ENCODE assay signal across 27 mouse cellular contexts in the genomic region with DNA sequence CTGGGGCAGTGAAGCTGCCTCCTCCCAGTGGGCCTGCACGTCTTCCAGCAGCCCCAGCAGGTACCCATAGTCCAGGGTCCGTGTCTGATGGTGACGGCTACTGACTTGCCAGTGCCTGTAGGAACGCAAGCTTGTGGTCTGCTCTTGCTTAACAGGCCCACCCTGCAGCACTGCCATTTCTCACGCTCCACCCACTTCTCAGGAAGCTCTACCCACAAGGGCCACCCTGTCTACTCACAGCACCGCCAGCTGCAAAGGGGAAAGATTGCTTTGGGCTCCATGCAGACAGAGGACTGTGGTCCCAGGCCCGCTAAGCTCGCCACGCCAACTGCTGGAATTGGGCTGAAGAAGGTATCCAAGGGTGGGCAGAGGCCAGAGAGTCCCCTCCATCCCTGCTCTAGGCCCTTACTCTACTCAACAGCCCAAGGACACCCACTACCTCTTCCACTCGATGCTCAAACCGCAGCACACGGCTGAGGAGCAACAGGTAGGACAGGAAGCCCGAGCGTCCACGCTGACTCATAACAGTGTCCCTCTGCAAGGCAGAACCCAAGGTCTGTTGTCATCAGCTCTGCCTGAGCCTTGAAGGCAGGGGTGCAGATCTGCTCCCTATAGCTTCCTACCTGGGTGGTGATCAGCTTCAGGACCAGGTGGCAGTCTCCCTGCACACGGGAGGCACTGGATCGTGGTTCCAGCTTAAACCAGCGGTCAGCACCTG. TPM values are rescaled to one million over a fixed set of nuclear protein-coding genes. Genes with fewer than 3 reads are reported as not detected.
DNase-seq lines count a peak whose midpoint lies in the region; ATAC-seq lines count a peak whose summit lies in the region.
"Had no signal": no experiment of that assay in that cellular context is flagged by ENCODE, and none has a peak within 500 bp of the region (broad histone marks: within the 10 kb centered on the region; RNA-seq: fewer than 3 reads in every experiment).

No protein-coding gene starts in this region.

- H3K9ac ChIP-seq in liver, embryonic 15.5 days = no peak overlapping the region
- H3K9ac ChIP-seq in liver, embryonic 12.5 days = no peak overlapping the region
- H3K9ac ChIP-seq: limb, embryonic 15.5 days; lung, embryonic 14.5 days; neural tube, embryonic 13.5 days had no signal

- no peaks in the 10 kb centered on the region for H3K9me3 ChIP-seq in liver, embryonic 15.5 days (replicated peaks)
- H3K9me3 ChIP-seq in liver, embryonic 12.5 days (replicated peaks) = no peaks in the 10 kb centered on the region
- H3K9me3 ChIP-seq: embryonic facial prominence, embryonic 10.5 days; limb, embryonic 15.5 days; neural tube, embryonic 13.5 days had no signal

- no peak for ATAC-seq in liver, embryonic 15.5 days (ENCODE audit: insufficient read depth)
- ATAC-seq in liver, embryonic 12.5 days = no peak
- ATAC-seq in granulocyte monocyte progenitor cell, adult 5-6 weeks (replicated peaks; ENCODE audit: poor library complexity, severe bottlenecking) = peak; percentile 93
- ATAC-seq in cerebellum, adult (ENCODE audit: insufficient number of reproducible peaks, low FRiP score, low TSS enrichment) = no peak
- ATAC-seq: forebrain, embryonic 14.5 days; hindbrain, postnatal 0 days; Patski had no signal

- no peaks in the 10 kb centered on the region for H3K4me1 ChIP-seq in liver, embryonic 15.5 days (replicated peaks)
- no peaks in the 10 kb centered on the region for H3K4me1 ChIP-seq in liver, embryonic 12.5 days

- WGBS in liver, embryonic 15.5 days (ENCODE audit: insufficient replicate concordance) = 38% methylated on average over 18 of the region's 18 CpGs
- WGBS in liver, embryonic 12.5 days (ENCODE audit: insufficient replicate concordance) = 48% methylated on average over 18 of the region's 18 CpGs

- no peak overlapping the region for H3K27ac ChIP-seq in liver, embryonic 15.5 days (replicated peaks)
- H3K27ac ChIP-seq in liver, embryonic 12.5 days = no peak overlapping the region
- H3K27ac ChIP-seq: embryonic facial prominence, embryonic 10.5 days; hindbrain, postnatal 0 days; limb, embryonic 15.5 days; neural tube, embryonic 13.5 days had no signal

- peaks cover 33% of the 10 kb centered on the region for H3K27me3 ChIP-seq in liver, embryonic 15.5 days
- peaks cover 57% of the 10 kb centered on the region for H3K27me3 ChIP-seq in liver, embryonic 12.5 days (replicated peaks)
- H3K27me3 ChIP-seq: neural tube, embryonic 13.5 days; Patski had no signal

- DNase-seq in CD4-positive helper T cell, adult 2 months (ENCODE audit: low read depth, low spot score) = peak; percentile 62
- DNase-seq in natural killer cell, adult 2 months (ENCODE audit: low spot score in 2 of 2) = peak; percentile 61 to 79
- no peak for DNase-seq in right cerebral cortex, postnatal 14 days
- no peak for DNase-seq in right cerebral cortex, adult 2 months (ENCODE audit: low spot score in 2 of 2)
- DNase-seq: cerebellum, adult 11-12 months; cerebellum, postnatal 25 days; heart, postnatal 4 days; kidney, adult 8-10 months; kidney, postnatal 4 days; lung, embryonic 14.5 days; lung, postnatal 4 days; right cerebral cortex, postnatal 4 days had no signal

- no peak overlapping the region for H3K4me3 ChIP-seq in liver, embryonic 15.5 days (replicated peaks)
- no peak overlapping the region for H3K4me3 ChIP-seq in liver, embryonic 12.5 days
- H3K4me3 ChIP-seq: embryonic facial prominence, embryonic 10.5 days; erythroblast, embryonic 14.5 days; limb, embryonic 15.5 days; neural tube, embryonic 13.5 days had no signal

- peak overlapping the region; percentile 13; the same call in 1 of the 2 replicates for H3K4me2 ChIP-seq in liver, embryonic 15.5 days
- H3K4me2 ChIP-seq in liver, embryonic 12.5 days = no peak overlapping the region
- H3K4me2 ChIP-seq: heart, embryonic 11.5 days; limb, embryonic 15.5 days; lung, embryonic 14.5 days; neural tube, embryonic 13.5 days had no signal

- peaks cover 15% of the 10 kb centered on the region for H3K36me3 ChIP-seq in liver, embryonic 15.5 days (replicated peaks)
- peaks cover 18% of the 10 kb centered on the region for H3K36me3 ChIP-seq in liver, embryonic 12.5 days

RNA-seq across cellular contexts. Expression of gene Baiap3, which starts 8.0 kb away (rescaled TPM):
- 0.30 and 0.58 TPM in 2 replicates for polyA plus RNA-seq in liver, embryonic 15.5 days (2015; fragmentation: Nextera tagmentation; extraction: Ambion mirVana)
- 0.30 and 0.44 TPM in 2 replicates for polyA plus RNA-seq in liver, embryonic 12.5 days (2016; fragmentation: Nextera tagmentation; extraction: Ambion mirVana)
- 7.6 and 9.1 TPM in 2 replicates for total RNA-seq in granulocyte monocyte progenitor cell, adult 5-6 weeks (2014; fragmentation: Nextera tagmentation)
- 3.8 and 11.9 TPM in 2 replicates for total RNA-seq in granulocyte monocyte progenitor cell, adult 5-6 weeks (2017)
- polyA plus RNA-seq: erythroblast, embryonic 14.5 days had no signal

RNA-seq across cellular contexts. Expression of gene Tsr3, which starts 8.2 kb away (rescaled TPM):
- 18.9 and 19.1 TPM in 2 replicates for polyA plus RNA-seq in liver, embryonic 15.5 days (2015; fragmentation: Nextera tagmentation; extraction: Ambion mirVana)
- polyA plus RNA-seq in liver, embryonic 12.5 days (2016; fragmentation: Nextera tagmentation; extraction: Ambion mirVana) = 32.6 and 33.3 TPM in 2 replicates
- 10.9 and 17.1 TPM in 2 replicates for total RNA-seq in granulocyte monocyte progenitor cell, adult 5-6 weeks (2014; fragmentation: Nextera tagmentation)
- total RNA-seq in granulocyte monocyte progenitor cell, adult 5-6 weeks (2017) = 23.6 and 27.8 TPM in 2 replicates

RNA-seq across cellular contexts. Expression of gene Gnptg, which starts 8.3 kb away (rescaled TPM):
- 19.5 and 21.6 TPM in 2 replicates for polyA plus RNA-seq in liver, embryonic 15.5 days (2015; fragmentation: Nextera tagmentation; extraction: Ambion mirVana)
- 22.2 and 24.4 TPM in 2 replicates for polyA plus RNA-seq in liver, embryonic 12.5 days (2016; fragmentation: Nextera tagmentation; extraction: Ambion mirVana)
- 10.9 and 19.2 TPM in 2 replicates for total RNA-seq in granulocyte monocyte progenitor cell, adult 5-6 weeks (2014; fragmentation: Nextera tagmentation)
- total RNA-seq in granulocyte monocyte progenitor cell, adult 5-6 weeks (2017) = 23.7 and 27.8 TPM in 2 replicates

RNA-seq across cellular contexts. Expression of gene Ube2i, which starts 26.2 kb away (rescaled TPM):
- polyA plus RNA-seq in liver, embryonic 15.5 days (2015; fragmentation: Nextera tagmentation; extraction: Ambion mirVana) = 214 and 242 TPM in 2 replicates
- 437 and 442 TPM in 2 replicates for polyA plus RNA-seq in liver, embryonic 12.5 days (2016; fragmentation: Nextera tagmentation; extraction: Ambion mirVana)
- total RNA-seq in granulocyte monocyte progenitor cell, adult 5-6 weeks (2014; fragmentation: Nextera tagmentation) = 356 and 387 TPM in 2 replicates
- 268 and 276 TPM in 2 replicates for total RNA-seq in granulocyte monocyte progenitor cell, adult 5-6 weeks (2017)

RNA-seq across cellular contexts. Expression of gene Prss34, which starts 50.0 kb away (rescaled TPM):
- polyA plus RNA-seq in liver, embryonic 15.5 days (2015; fragmentation: Nextera tagmentation; extraction: Ambion mirVana) = 3.8 TPM in 2 replicates
- not detected in 2 replicates for polyA plus RNA-seq in liver, embryonic 12.5 days (2016; fragmentation: Nextera tagmentation; extraction: Ambion mirVana)
- 2.4 and 94.9 TPM in 2 replicates for total RNA-seq in granulocyte monocyte progenitor cell, adult 5-6 weeks (2014; fragmentation: Nextera tagmentation)
- total RNA-seq in granulocyte monocyte progenitor cell, adult 5-6 weeks (2017) = 21.6 and 23.7 TPM in 2 replicates
- total RNA-seq: hindbrain, postnatal 0 days; layer of hippocampus, postnatal 10 days; left cerebral cortex, postnatal 14 days; midbrain, postnatal 0 days had no signal
- polyA plus RNA-seq: embryonic facial prominence, embryonic 10.5 days; forebrain, embryonic 14.5 days; heart, embryonic 11.5 days; hindbrain, postnatal 0 days; midbrain, postnatal 0 days; neural tube, embryonic 13.5 days; Patski had no signal

Comparison
In these comparisons a context has a peak if more than half of its experiments do, and no peak if none do; other contexts are left out.
1. DNase-seq: peak in CD4-positive helper T cell, adult 2 months (single experiment) and natural killer cell, adult 2 months (2 of 2); none in right cerebral cortex, postnatal 14 days (single experiment) and right cerebral cortex, adult 2 months (0 of 2).